Mouse (Mus musculus): ENCODE measurements at regions not wholly inside any gene's neighbourhood (a gene's known extent, or its start where the extent isn't known, plus 50 kb on each side); places are given as distances from the start of the nearest gene placed in this dataset.

- Histone ChIP-seq H3K27ac (no peak overlapping the region), H3K4me3 (no peak overlapping the region)
- no peak for TF ChIP-seq CTCF (conservative IDR thresholded peaks at IDR 0.05)
- DNase-seq (ENCODE audit: low spot score in 2 of 2): no peak
Observed at GRCm38 (mm10) chr4:81734391-81734790, 291.8 kb upstream of the Mpdz start.

- DNase-seq (ENCODE audit: low spot score in 2 of 2): no peak
- Histone ChIP-seq H3K4me3 (no peak overlapping the region), H3K27ac (no peak overlapping the region)
- no peak for TF ChIP-seq CTCF (conservative IDR thresholded peaks at IDR 0.05)
Observed at GRCm38 (mm10) chr4:81730386-81730785, 287.8 kb upstream of the Mpdz start.

DNA sequence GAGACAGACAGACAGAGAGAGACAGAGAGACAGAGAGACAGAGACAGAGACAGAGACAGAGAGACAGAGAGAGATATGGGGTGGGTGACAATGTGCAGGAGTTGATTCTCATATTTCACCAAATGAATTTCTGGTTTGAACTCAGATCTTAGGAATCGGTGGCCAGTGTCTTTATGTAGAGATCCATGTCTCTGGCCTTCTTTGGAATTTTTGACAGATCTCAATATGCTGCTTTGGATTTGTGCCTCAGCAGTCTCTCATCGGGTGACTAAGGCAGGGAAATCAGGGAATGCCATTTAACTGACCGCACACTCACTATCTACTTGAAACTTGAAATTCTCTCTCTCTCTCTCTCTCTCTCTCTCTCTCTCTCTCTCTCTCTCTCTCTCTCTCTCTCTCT, 286.3 kb upstream of the Mpdz start:
- no peak overlapping the region for H3K4me3 ChIP-seq
- H3K27ac ChIP-seq: no peak overlapping the region
- no peak for DNase-seq (ENCODE audit: low spot score in 2 of 2)
- TF ChIP-seq CTCF (conservative IDR thresholded peaks at IDR 0.05): no peak

GRCm38 (mm10) chr4:81727735-81728581, 285.3 kb upstream of the Mpdz start:
- peak in 1 of 2 experiments; percentile 10 for DNase-seq (ENCODE audit: low spot score in 2 of 2)
- peak overlapping the region; percentile 72 for H3K27ac ChIP-seq
- no peak overlapping the region for H3K4me3 ChIP-seq
- TF ChIP-seq CTCF (conservative IDR thresholded peaks at IDR 0.05): no peak

GRCm38 (mm10) chr4:81726761-81727723, 284.4 kb upstream of the Mpdz start:
- peak in 1 of 2 experiments; percentile 26 for DNase-seq (ENCODE audit: low spot score in 2 of 2)
- TF ChIP-seq CTCF (conservative IDR thresholded peaks at IDR 0.05): no peak
- Histone ChIP-seq H3K4me3 (no peak overlapping the region), H3K27ac (peak overlapping the region; percentile 72)

- H3K27ac ChIP-seq: no peak overlapping the region
- no peak for DNase-seq (ENCODE audit: low spot score in 2 of 2)
- no peak overlapping the region for H3K4me3 ChIP-seq
- no peak for TF ChIP-seq CTCF (conservative IDR thresholded peaks at IDR 0.05)
Observed at GRCm38 (mm10) chr4:81724751-81725150, 282.1 kb upstream of the Mpdz start.

- TF ChIP-seq CTCF (conservative IDR thresholded peaks at IDR 0.05): no peak
- H3K27ac ChIP-seq: no peak overlapping the region
- no peak overlapping the region for H3K4me3 ChIP-seq
- DNase-seq (ENCODE audit: low spot score in 2 of 2): no peak
Observed at GRCm38 (mm10) chr4:81712378-81712777, 269.8 kb upstream of the Mpdz start.

DNA sequence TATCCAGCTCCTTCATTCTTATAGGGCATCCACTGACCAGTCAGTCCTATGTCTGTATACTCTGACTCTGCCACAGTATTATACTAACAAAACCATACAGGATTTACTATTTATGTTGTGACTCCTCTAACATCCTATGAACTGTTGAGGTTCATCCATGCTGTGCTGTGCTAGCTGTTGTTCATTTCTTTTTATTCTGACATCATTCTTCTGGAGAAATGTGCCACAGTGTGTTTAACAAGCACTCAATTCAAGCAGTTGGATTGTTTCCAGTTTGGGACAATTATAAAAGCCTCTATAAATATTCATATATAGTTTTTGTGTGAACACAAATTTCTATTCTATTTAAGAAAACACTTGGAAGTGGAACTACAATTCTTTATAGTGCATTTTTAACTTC, 252.6 kb upstream of the Mpdz start:
- no peak for DNase-seq (ENCODE audit: low spot score in 2 of 2)
- Histone ChIP-seq H3K4me3 (no peak overlapping the region), H3K27ac (no peak overlapping the region)
- TF ChIP-seq CTCF (conservative IDR thresholded peaks at IDR 0.05): no peak

- Histone ChIP-seq H3K4me3 (no peak overlapping the region), H3K27ac (no peak overlapping the region)
- no peak for TF ChIP-seq CTCF (conservative IDR thresholded peaks at IDR 0.05)
- DNase-seq (ENCODE audit: low spot score in 2 of 2): no peak
Observed at GRCm38 (mm10) chr4:81677205-81677604, 234.6 kb upstream of the Mpdz start.

DNA sequence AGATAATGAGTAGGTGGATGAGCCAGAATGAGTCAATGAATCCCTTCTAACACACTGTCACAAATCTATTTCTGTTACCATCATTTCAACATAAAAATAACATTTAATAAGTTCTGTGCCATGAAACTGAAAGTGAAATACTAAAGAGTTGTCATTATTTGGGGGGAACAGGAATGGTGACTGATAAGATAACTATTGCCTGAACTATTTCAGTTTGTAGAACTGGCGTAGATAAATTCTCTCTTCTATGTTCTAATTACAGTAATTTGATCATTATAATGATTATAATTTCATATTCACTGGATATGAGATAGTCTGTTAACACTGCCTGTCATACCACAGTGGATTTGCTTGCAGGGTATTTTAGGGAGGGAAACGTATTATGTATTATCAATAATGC, 232.3 kb upstream of the Mpdz start:
- no peak for TF ChIP-seq CTCF (conservative IDR thresholded peaks at IDR 0.05)
- no peak for DNase-seq (ENCODE audit: low spot score in 2 of 2)
- Histone ChIP-seq H3K27ac (no peak overlapping the region), H3K4me3 (no peak overlapping the region)

DNA sequence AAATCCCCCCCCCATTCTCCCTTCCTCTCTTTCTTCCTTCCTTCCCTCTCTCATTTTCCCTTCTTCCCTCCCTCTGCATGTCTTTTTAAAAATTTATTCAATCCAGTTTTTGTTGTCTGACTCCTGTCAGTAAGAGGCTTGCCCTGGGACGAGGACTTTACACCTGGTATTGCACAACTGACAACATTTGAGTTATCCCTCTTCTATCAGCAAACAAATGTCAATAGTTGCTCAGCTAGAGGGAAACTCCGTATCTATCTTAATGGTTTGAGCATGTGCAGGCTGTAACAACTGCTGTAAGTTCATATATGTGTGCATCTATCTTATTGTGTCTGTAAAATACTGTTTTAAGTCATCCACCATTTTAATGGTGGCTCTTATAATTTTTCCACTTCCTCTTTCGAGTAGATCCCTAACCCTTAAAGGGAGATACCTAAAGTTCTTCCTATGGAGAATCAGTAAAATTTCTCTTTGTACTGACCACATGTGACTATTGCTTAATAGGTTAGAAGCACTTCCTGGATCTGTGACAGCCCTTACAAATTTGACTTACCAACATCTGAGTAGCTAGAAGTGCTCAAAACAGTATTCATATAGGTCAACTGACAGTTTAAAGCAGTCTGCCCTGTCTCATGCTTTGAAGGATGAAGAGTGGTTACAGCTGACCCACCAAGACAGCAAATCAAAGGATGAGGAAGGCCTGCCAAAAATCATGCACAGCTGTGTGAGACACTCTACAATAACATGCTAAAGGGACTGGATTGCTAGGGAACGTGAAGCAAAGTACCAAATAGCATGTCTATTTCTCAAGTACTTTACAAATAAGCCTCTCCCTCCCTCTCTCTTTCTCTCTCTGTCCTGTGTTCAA, 231.0 kb upstream of the Mpdz start:
- DNase-seq (ENCODE audit: low spot score in 2 of 2): no peak
- no peak overlapping the region for H3K4me3 ChIP-seq
- TF ChIP-seq CTCF (conservative IDR thresholded peaks at IDR 0.05): no peak
- no peak overlapping the region for H3K27ac ChIP-seq

DNA sequence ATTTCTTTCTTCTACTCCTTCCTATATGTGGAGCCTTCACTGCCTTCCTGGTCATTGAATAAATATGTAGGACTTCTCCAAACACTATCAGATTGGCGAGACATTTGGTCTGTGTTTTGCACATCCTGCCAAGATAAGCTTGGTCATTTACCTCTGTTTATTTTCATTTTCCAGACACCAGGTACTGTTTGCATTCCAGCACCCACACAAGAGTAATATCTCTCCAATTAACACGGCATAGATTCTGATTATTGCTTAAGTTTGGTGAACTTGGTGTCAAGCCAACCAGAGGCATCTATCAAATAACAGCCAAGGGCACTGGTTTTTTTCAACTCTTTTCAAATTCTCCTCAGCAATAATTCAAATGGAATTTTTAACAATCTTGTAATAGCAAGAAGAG, 229.4 kb upstream of the Mpdz start:
- no peak overlapping the region for H3K27ac ChIP-seq
- no peak for TF ChIP-seq CTCF (conservative IDR thresholded peaks at IDR 0.05)
- DNase-seq (ENCODE audit: low spot score in 2 of 2): no peak

More for the DNA sequence above, 229.4 kb upstream of the Mpdz start:
- H3K4me3 ChIP-seq: no peak overlapping the region
